Mouse (Mus musculus) C2C12 (cell line): ENCODE measurements around the gene Eef1akmt2.

Experiments used
- CTCF ChIP-seq: IDR thresholded peaks from one replicate; pipeline ENCODE4 v1.5.1; 2011; ENCODE audit not compliant: control insufficient read depth, insufficient read depth, insufficient read length
- USF1 ChIP-seq: IDR thresholded peaks from one replicate; pipeline ENCODE4 v1.6.1; 2011; ENCODE audit warnings: low read depth, mild to moderate bottlenecking, control low read depth, moderate library complexity

GRCm38 (mm10) chr7:132777728-132778453 lies 74.6 kb downstream of the Eef1akmt2 start:
- no peak for TF ChIP-seq CTCF
- no peak for TF ChIP-seq USF1
